Mouse (Mus musculus) myocyte (in vitro differentiated cells): ENCODE data around the gene Trim28. TPM values are rescaled to one million over a fixed set of nuclear protein-coding genes. Genes with fewer than 3 reads are reported as not detected.

ENCODE experiments used
- H3K27me3 ChIP-seq: one replicate; pipeline ENCODE4 v1.6.1; 2011; ENCODE audit not compliant: control insufficient read depth, insufficient read depth, insufficient read length
- H3K36me3 ChIP-seq: one replicate; pipeline ENCODE4 v1.6.1; 2011; ENCODE audit not compliant: control insufficient read depth, insufficient read depth
- H3K4me2 ChIP-seq: one replicate; pipeline ENCODE4 v1.6.1; 2011; ENCODE audit warnings: low read depth, control low read depth
- H3K4me3 ChIP-seq: one replicate; pipeline ENCODE4 v1.5.1; 2011; ENCODE audit warnings: mild to moderate bottlenecking, control low read depth, moderate library complexity
- H3K79me2 ChIP-seq: one replicate; pipeline ENCODE4 v1.6.1; 2011; ENCODE audit not compliant: control insufficient read depth, insufficient read depth
- H3ac ChIP-seq: one replicate; pipeline ENCODE4 v1.6.1; 2011; ENCODE audit not compliant: control insufficient read depth, insufficient read length
- CEBPB ChIP-seq: IDR thresholded peaks from 2 replicates; pipeline ENCODE4 v1.6.1; 2011; ENCODE audit warnings: mild to moderate bottlenecking, moderate library complexity; ENCODE audit not compliant: poor library complexity, insufficient read depth, severe bottlenecking
- E2F4 ChIP-seq: IDR thresholded peaks from one replicate; pipeline ENCODE4 v1.6.1; 2011; ENCODE audit warnings: mild to moderate bottlenecking, control low read depth, moderate library complexity; ENCODE audit not compliant: insufficient read depth
- MAX ChIP-seq: IDR thresholded peaks from one replicate; pipeline ENCODE4 v1.6.1; 2011; ENCODE audit warnings: low read depth, mild to moderate bottlenecking, control low read depth
- MYOD1 ChIP-seq, 3 experiments: IDR thresholded peaks; one replicate each; pipeline ENCODE4 v1.6.1; 2011; ENCODE audit warnings: control low read depth in 2 of 3, low read depth in 2 of 3, mild to moderate bottlenecking in 2 of 3, moderate library complexity in 1 of 3; ENCODE audit not compliant: insufficient read length in 2 of 3, control insufficient read depth in 1 of 3
- MYOG ChIP-seq, 3 experiments: IDR thresholded peaks; one replicate each; pipeline ENCODE4 v1.6.1; 2011; ENCODE audit warnings: control low read depth in 2 of 3, low read depth in 2 of 3, mild to moderate bottlenecking in 2 of 3; ENCODE audit not compliant: insufficient read length in 2 of 3, control insufficient read depth in 1 of 3, insufficient read depth in 1 of 3
- POLR2A ChIP-seq: IDR thresholded peaks from one replicate; pipeline ENCODE4 v1.6.1; 2011; ENCODE audit warnings: low read depth, mild to moderate bottlenecking, control low read depth, moderate library complexity; ENCODE audit not compliant: insufficient read length
- POLR2AphosphoS2 ChIP-seq: IDR thresholded peaks from one replicate; pipeline ENCODE4 v1.6.1; 2011; ENCODE audit warnings: low read depth, control low read depth; ENCODE audit not compliant: insufficient read length
- REST ChIP-seq: IDR thresholded peaks from one replicate; pipeline ENCODE4 v1.6.1; 2011; ENCODE audit warnings: mild to moderate bottlenecking, control low read depth, moderate library complexity; ENCODE audit not compliant: insufficient read depth, insufficient read length
- SRF ChIP-seq: IDR thresholded peaks from one replicate; pipeline ENCODE4 v1.6.1; 2011; ENCODE audit warnings: low read depth; ENCODE audit not compliant: control insufficient read depth, insufficient read length
- TCF12 ChIP-seq: IDR thresholded peaks from one replicate; pipeline ENCODE4 v1.6.1; 2011; ENCODE audit warnings: mild to moderate bottlenecking, control low read depth; ENCODE audit not compliant: poor library complexity, insufficient read depth, severe bottlenecking
- TCF3 ChIP-seq: IDR thresholded peaks from one replicate; pipeline ENCODE4 v1.6.1; 2011; ENCODE audit warnings: low read depth, control low read depth; ENCODE audit not compliant: insufficient read length
- USF1 ChIP-seq: IDR thresholded peaks from one replicate; pipeline ENCODE4 v1.6.1; 2011; ENCODE audit warnings: low read depth, mild to moderate bottlenecking, control low read depth, moderate library complexity
- polyA plus RNA-seq: library from polyadenylated mRNA; unstranded; fragments of >200 nt; fragmentation: generic; extraction: Trizol; gene quantifications from one replicate; pipeline ENCODE4 v1.2.1, GENCODE M21; 2012; ENCODE audit warnings: missing spikeins

Gene Trim28
- polyA plus RNA-seq, 1 experiment = 252 TPM

GRCm38 (mm10) chr7:12986906-12987305 is 12.0 kb upstream of the Trim28 start:
- Histone ChIP-seq H3K79me2 (no peaks in the 10 kb centered on the region), H3K36me3 (no peaks in the 10 kb centered on the region), H3K27me3 (no peaks in the 10 kb centered on the region), H3ac (no peak overlapping the region), H3K4me2 (no peak overlapping the region), H3K4me3 (no peak overlapping the region)
- no peak for TF ChIP-seq TCF12
- TF ChIP-seq CEBPB = no peak
- no peak for TF ChIP-seq POLR2AphosphoS2
- TF ChIP-seq POLR2A = no peak
- TF ChIP-seq MYOG (IDR thresholded peaks at IDR 0.05; ENCODE audit: control insufficient read depth in 1 of 3, insufficient read depth in 1 of 3, insufficient read length in 2 of 3, low read depth in 2 of 3) = no peak
- TF ChIP-seq REST = no peak
- no peak for TF ChIP-seq SRF
- TF ChIP-seq USF1 = no peak
- no peak for TF ChIP-seq E2F4
- no peak for TF ChIP-seq MAX
- no peak for TF ChIP-seq TCF3
- no peak for TF ChIP-seq MYOD1 (IDR thresholded peaks at IDR 0.05; ENCODE audit: control insufficient read depth in 1 of 3, insufficient read length in 2 of 3, low read depth in 2 of 3)

DNA sequence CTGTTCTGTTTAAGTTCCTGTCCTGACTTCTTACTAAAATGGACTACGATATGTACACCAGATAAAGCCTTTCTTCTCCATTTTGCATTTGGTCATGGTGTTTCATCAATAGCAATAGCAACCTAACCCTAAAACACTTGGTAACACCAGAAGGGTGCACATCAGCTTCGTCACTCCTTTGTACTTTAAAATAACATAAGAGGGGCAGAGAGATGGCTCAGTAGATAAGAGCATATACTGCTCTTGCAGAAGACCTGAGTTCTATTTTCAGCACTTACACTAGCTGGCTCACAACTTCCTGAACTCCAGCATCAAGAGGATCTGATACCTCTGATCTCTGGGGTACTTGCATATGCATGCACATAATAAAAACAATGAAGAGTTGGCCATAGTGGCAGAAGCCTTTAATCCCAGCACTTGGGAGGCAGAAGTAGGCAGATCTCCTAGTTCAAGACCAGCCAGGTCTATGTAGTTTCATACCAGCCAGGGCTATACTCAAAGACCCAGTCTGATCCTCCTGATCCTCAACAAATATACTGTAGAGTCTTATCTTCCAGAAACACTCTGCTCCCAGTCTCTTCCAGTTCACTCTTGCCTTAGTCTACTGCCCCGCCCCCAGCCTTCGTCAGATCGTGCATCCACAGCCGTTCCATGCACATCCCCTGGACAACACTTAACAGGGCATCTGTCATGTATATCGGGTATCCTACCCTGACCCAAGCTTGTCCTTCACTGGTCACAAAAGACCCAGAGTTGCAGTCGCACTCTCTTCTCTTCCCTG is 11.3 kb upstream of the Trim28 start:
- Histone ChIP-seq H3K79me2 (no peaks in the 10 kb centered on the region), H3K4me2 (no peak overlapping the region), H3K27me3 (no peaks in the 10 kb centered on the region), H3ac (no peak overlapping the region), H3K4me3 (no peak overlapping the region), H3K36me3 (no peaks in the 10 kb centered on the region)
- TF ChIP-seq TCF3 (no peak), CEBPB (no peak), SRF (no peak), E2F4 (no peak), MYOD1 (IDR thresholded peaks at IDR 0.05; ENCODE audit: control insufficient read depth in 1 of 3, insufficient read length in 2 of 3, low read depth in 2 of 3) (no peak), MAX (no peak), POLR2A (no peak), POLR2AphosphoS2 (no peak), USF1 (no peak), TCF12 (no peak), REST (no peak), MYOG (IDR thresholded peaks at IDR 0.05; ENCODE audit: control insufficient read depth in 1 of 3, insufficient read depth in 1 of 3, insufficient read length in 2 of 3, low read depth in 2 of 3) (no peak)

GRCm38 (mm10) chr7:12992222-12992621 is 6.7 kb upstream of the Trim28 start:
- Histone ChIP-seq H3K27me3 (no peaks in the 10 kb centered on the region), H3ac (no peak overlapping the region), H3K4me3 (no peak overlapping the region), H3K79me2 (no peaks in the 10 kb centered on the region), H3K36me3 (no peaks in the 10 kb centered on the region), H3K4me2 (no peak overlapping the region)
- TF ChIP-seq POLR2A (no peak), CEBPB (no peak), POLR2AphosphoS2 (no peak), SRF (no peak), MAX (no peak), USF1 (no peak), TCF3 (no peak), E2F4 (no peak), REST (no peak), MYOD1 (IDR thresholded peaks at IDR 0.05; ENCODE audit: control insufficient read depth in 1 of 3, insufficient read length in 2 of 3, low read depth in 2 of 3) (no peak), TCF12 (no peak), MYOG (IDR thresholded peaks at IDR 0.05; ENCODE audit: control insufficient read depth in 1 of 3, insufficient read depth in 1 of 3, insufficient read length in 2 of 3, low read depth in 2 of 3) (no peak)

DNA sequence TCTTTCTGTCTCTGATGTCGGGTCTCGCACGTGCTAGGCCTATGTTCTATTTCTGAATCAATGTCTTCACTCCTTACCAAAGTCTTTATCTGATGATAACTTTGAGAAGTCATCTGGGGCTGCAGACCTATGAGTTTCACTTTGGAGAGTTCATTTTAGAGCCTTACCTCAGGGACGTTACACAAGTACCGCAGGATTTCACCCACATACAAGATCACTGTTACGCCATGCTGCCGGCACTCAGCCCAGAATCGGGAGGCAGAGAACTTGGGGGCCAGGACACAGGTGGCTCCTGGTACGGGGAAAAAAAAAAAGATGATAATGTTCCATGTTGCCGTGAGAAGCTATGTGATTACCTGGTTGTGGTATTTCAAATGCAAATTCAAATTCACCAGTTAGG is 5.8 kb upstream of the Trim28 start:
- Histone ChIP-seq H3K4me2 (no peak overlapping the region), H3K27me3 (no peaks in the 10 kb centered on the region), H3ac (no peak overlapping the region), H3K36me3 (no peaks in the 10 kb centered on the region), H3K79me2 (no peaks in the 10 kb centered on the region), H3K4me3 (no peak overlapping the region)
- TF ChIP-seq MYOG (IDR thresholded peaks at IDR 0.05; ENCODE audit: control insufficient read depth in 1 of 3, insufficient read depth in 1 of 3, insufficient read length in 2 of 3, low read depth in 2 of 3) = no peak
- no peak for TF ChIP-seq MAX
- TF ChIP-seq E2F4 = no peak
- no peak for TF ChIP-seq TCF3
- TF ChIP-seq SRF = no peak
- no peak for TF ChIP-seq CEBPB
- no peak for TF ChIP-seq USF1
